Mouse (Mus musculus): ENCODE measurements around the gene Comt. TPM values are rescaled to one million over a fixed set of nuclear protein-coding genes. Genes with fewer than 3 reads are reported as not detected.

The Comt gene
- polyA plus RNA-seq, 1 experiment from 2014 or later: 62.0 TPM

GRCm38 (mm10) chr16:18391127-18391526 lies 35.5 kb downstream of the Comt start:
- H3K36me3 ChIP-seq: peaks cover 3% of the 10 kb centered on the region
- DNase-seq (ENCODE audit: low spot score): no peak
- WGBS: 98% methylated on average over 3 of the region's 3 CpGs
- H3K9me3 ChIP-seq (replicated peaks): no peaks in the 10 kb centered on the region
- no peak overlapping the region for H3K4me3 ChIP-seq
- H3K4me1 ChIP-seq: peaks cover 96% of the 10 kb centered on the region
- no peaks in the 10 kb centered on the region for H3K27me3 ChIP-seq (ENCODE audit: low read depth, poor library complexity, severe bottlenecking)
- H3K27ac ChIP-seq (replicated peaks): peak overlapping the region; percentile 96

- Histone ChIP-seq H3K9me3 (replicated peaks) (no peaks in the 10 kb centered on the region), H3K36me3 (no peaks in the 10 kb centered on the region), H3K27ac (replicated peaks) (peak overlapping the region; percentile 46), H3K27me3 (ENCODE audit: low read depth, poor library complexity, severe bottlenecking) (no peaks in the 10 kb centered on the region), H3K4me3 (no peak overlapping the region), H3K4me1 (peaks cover 92% of the 10 kb centered on the region)
- DNase-seq (ENCODE audit: low spot score): no peak
- 69% methylated on average over 6 of the region's 6 CpGs for WGBS
Observed at GRCm38 (mm10) chr16:18390399-18390798, 36.3 kb downstream of the Comt start.

- Histone ChIP-seq H3K36me3 (no peaks in the 10 kb centered on the region), H3K4me1 (peaks cover 92% of the 10 kb centered on the region), H3K27ac (replicated peaks) (peak overlapping the region; percentile 76), H3K27me3 (ENCODE audit: low read depth, poor library complexity, severe bottlenecking) (no peaks in the 10 kb centered on the region), H3K4me3 (no peak overlapping the region), H3K9me3 (replicated peaks) (no peaks in the 10 kb centered on the region)
- DNase-seq (ENCODE audit: low spot score): peak; percentile 10
- WGBS: 94% methylated on average over 14 of the region's 14 CpGs
Observed at GRCm38 (mm10) chr16:18388583-18389435, 37.8 kb downstream of the Comt start.

GRCm38 (mm10) chr16:18387704-18388582 lies 38.7 kb downstream of the Comt start:
- no peak for DNase-seq (ENCODE audit: low spot score)
- Histone ChIP-seq H3K4me3 (no peak overlapping the region), H3K27me3 (ENCODE audit: low read depth, poor library complexity, severe bottlenecking) (no peaks in the 10 kb centered on the region), H3K4me1 (peaks cover 92% of the 10 kb centered on the region), H3K36me3 (no peaks in the 10 kb centered on the region), H3K9me3 (replicated peaks) (no peaks in the 10 kb centered on the region), H3K27ac (replicated peaks) (peak overlapping the region; percentile 76)
- WGBS: 52% methylated on average over 6 of the region's 7 CpGs

GRCm38 (mm10) chr16:18386972-18387371 lies 39.7 kb downstream of the Comt start:
- 55% methylated on average over 3 of the region's 3 CpGs for WGBS
- Histone ChIP-seq H3K4me1 (peaks cover 93% of the 10 kb centered on the region), H3K27ac (replicated peaks) (peak overlapping the region; percentile 76), H3K4me3 (no peak overlapping the region), H3K36me3 (no peaks in the 10 kb centered on the region), H3K27me3 (ENCODE audit: low read depth, poor library complexity, severe bottlenecking) (no peaks in the 10 kb centered on the region), H3K9me3 (replicated peaks) (no peaks in the 10 kb centered on the region)
- peak; percentile 9 for DNase-seq (ENCODE audit: low spot score)

- H3K4me1 ChIP-seq: peaks cover 93% of the 10 kb centered on the region
- no peak overlapping the region for H3K4me3 ChIP-seq
- H3K9me3 ChIP-seq (replicated peaks): no peaks in the 10 kb centered on the region
- DNase-seq (ENCODE audit: low spot score): peak; percentile 10
- H3K27me3 ChIP-seq (ENCODE audit: low read depth, poor library complexity, severe bottlenecking): no peaks in the 10 kb centered on the region
- H3K36me3 ChIP-seq: no peaks in the 10 kb centered on the region
- peak overlapping the region; percentile 76; the same call in 1 of the 2 replicates for H3K27ac ChIP-seq (replicated peaks)
- WGBS: 86% methylated on average over 7 of the region's 7 CpGs
Observed at GRCm38 (mm10) chr16:18386451-18386850, 40.2 kb downstream of the Comt start.

GRCm38 (mm10) chr16:18385411-18385810 lies 41.2 kb downstream of the Comt start:
- H3K9me3 ChIP-seq (replicated peaks): no peaks in the 10 kb centered on the region
- no peaks in the 10 kb centered on the region for H3K36me3 ChIP-seq
- no peaks in the 10 kb centered on the region for H3K27me3 ChIP-seq (ENCODE audit: low read depth, poor library complexity, severe bottlenecking)
- H3K4me3 ChIP-seq: no peak overlapping the region
- no peak for DNase-seq (ENCODE audit: low spot score)
- H3K4me1 ChIP-seq: peaks cover 95% of the 10 kb centered on the region
- H3K27ac ChIP-seq (replicated peaks): peak overlapping the region; percentile 93
- 66% methylated on average over 5 of the region's 5 CpGs for WGBS

GRCm38 (mm10) chr16:18384659-18385058 lies 42.0 kb downstream of the Comt start:
- peaks cover 95% of the 10 kb centered on the region for H3K4me1 ChIP-seq
- peak overlapping the region; percentile 93 for H3K27ac ChIP-seq (replicated peaks)
- H3K9me3 ChIP-seq (replicated peaks): no peaks in the 10 kb centered on the region
- no peaks in the 10 kb centered on the region for H3K36me3 ChIP-seq
- DNase-seq (ENCODE audit: low spot score): peak; percentile 11
- no peaks in the 10 kb centered on the region for H3K27me3 ChIP-seq (ENCODE audit: low read depth, poor library complexity, severe bottlenecking)
- no peak overlapping the region for H3K4me3 ChIP-seq
- 63% methylated on average over 8 of the region's 8 CpGs for WGBS

GRCm38 (mm10) chr16:18384211-18384610 lies 42.4 kb downstream of the Comt start:
- no peaks in the 10 kb centered on the region for H3K27me3 ChIP-seq (ENCODE audit: low read depth, poor library complexity, severe bottlenecking)
- no peak overlapping the region for H3K4me3 ChIP-seq
- no peaks in the 10 kb centered on the region for H3K36me3 ChIP-seq
- WGBS: 78% methylated on average over 7 of the region's 7 CpGs
- DNase-seq (ENCODE audit: low spot score): peak; percentile 10
- H3K27ac ChIP-seq (replicated peaks): peak overlapping the region; percentile 93
- no peaks in the 10 kb centered on the region for H3K9me3 ChIP-seq (replicated peaks)
- H3K4me1 ChIP-seq: peaks cover 95% of the 10 kb centered on the region

GRCm38 (mm10) chr16:18383756-18384155 lies 42.9 kb downstream of the Comt start:
- DNase-seq (ENCODE audit: low spot score): peak; percentile 24
- Histone ChIP-seq H3K4me1 (peaks cover 95% of the 10 kb centered on the region), H3K27ac (replicated peaks) (peak overlapping the region; percentile 93), H3K4me3 (no peak overlapping the region), H3K36me3 (no peaks in the 10 kb centered on the region), H3K27me3 (ENCODE audit: low read depth, poor library complexity, severe bottlenecking) (no peaks in the 10 kb centered on the region), H3K9me3 (replicated peaks) (no peaks in the 10 kb centered on the region)
- 3% methylated on average over 3 of the region's 3 CpGs for WGBS

GRCm38 (mm10) chr16:18383045-18383726 lies 43.5 kb downstream of the Comt start:
- H3K4me1 ChIP-seq: peaks cover 95% of the 10 kb centered on the region
- peak; percentile 10 for DNase-seq (ENCODE audit: low spot score)
- no peaks in the 10 kb centered on the region for H3K27me3 ChIP-seq (ENCODE audit: low read depth, poor library complexity, severe bottlenecking)
- H3K27ac ChIP-seq (replicated peaks): peak overlapping the region; percentile 93
- H3K4me3 ChIP-seq: no peak overlapping the region
- 77% methylated on average over 9 of the region's 9 CpGs for WGBS
- no peaks in the 10 kb centered on the region for H3K9me3 ChIP-seq (replicated peaks)
- no peaks in the 10 kb centered on the region for H3K36me3 ChIP-seq

GRCm38 (mm10) chr16:18381621-18382258 lies 44.9 kb downstream of the Comt start:
- DNase-seq (ENCODE audit: low spot score): peak; percentile 63
- H3K4me1 ChIP-seq: peaks cover 94% of the 10 kb centered on the region
- no peaks in the 10 kb centered on the region for H3K36me3 ChIP-seq
- H3K27me3 ChIP-seq (ENCODE audit: low read depth, poor library complexity, severe bottlenecking): no peaks in the 10 kb centered on the region
- peak overlapping the region; percentile 93 for H3K27ac ChIP-seq (replicated peaks)
- WGBS: 41% methylated on average over 6 of the region's 6 CpGs
- no peak overlapping the region; the same call in 1 of the 2 replicates for H3K4me3 ChIP-seq
- no peaks in the 10 kb centered on the region for H3K9me3 ChIP-seq (replicated peaks)
